Mouse (Mus musculus) testis, postnatal 14 days (tissue): ENCODE data around the gene Lrrc49.

Source experiments
- DNase-seq: peaks from one replicate; pipeline ENCODE4 v3.0.0; 2021; ENCODE audit warnings: low spot score

Gene Lrrc49

DNA sequence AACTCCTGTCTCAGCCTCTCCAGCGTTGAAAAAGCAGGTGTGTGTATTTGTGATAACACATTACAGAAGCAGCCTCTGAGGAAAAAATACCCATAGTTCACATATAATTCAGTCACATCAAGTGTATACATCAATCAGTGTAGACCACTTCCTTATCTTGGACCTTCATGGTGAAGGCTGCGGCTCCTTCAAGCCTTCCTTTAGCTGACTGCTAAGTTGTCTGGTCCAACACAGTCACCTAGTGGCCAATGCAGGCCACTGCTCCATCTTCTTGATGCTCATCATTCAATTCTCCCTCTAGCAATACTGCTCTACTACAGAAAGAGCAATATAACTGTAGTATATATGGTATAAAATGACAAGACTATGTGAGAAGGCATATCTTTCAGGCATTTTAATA is 88.5 kb downstream of the Lrrc49 start:
- no peak for DNase-seq

- DNase-seq = no peak
Measured at GRCm38 (mm10) chr9:60595406-60595805, 92.6 kb downstream of the Lrrc49 start.

DNA sequence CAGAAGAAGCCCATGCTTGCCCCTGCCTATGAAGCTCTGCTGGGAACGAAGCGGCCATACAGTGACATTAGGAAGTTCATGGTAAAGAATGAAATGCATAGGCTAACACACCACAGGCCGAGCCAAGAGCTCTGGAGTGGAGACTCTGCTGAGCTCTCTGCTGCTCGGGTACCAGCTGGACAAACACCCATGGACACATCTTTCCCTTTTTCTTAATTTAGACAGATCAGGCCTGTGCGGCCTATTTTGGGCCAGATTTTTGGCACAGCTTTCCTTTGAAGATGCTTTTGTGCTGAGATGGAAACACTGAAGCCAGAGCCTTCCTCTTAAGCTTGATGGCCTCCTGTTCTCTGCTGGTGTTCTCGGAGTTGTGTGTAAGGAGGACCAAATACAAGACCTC is 95.0 kb downstream of the Lrrc49 start:
- DNase-seq = no peak

DNA sequence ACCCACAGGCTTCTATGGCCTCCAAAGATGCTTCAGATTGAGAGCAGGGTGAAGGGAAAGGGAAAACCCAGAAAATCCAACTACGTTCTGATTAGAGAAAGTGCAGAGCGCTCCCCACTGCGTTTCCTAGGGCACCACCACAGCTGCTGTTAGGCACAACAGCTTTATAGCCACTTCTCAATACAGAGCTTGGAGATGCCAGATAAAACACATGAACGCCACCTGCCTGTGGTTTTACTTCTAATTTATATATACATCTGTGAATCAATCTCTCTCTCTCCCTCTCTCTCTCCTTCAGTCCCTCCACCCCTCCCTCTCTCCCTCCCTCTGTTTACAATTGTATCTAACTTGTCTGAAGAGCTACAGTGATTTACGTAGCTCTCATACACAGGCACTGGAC is 95.6 kb downstream of the Lrrc49 start:
- no peak for DNase-seq

DNA sequence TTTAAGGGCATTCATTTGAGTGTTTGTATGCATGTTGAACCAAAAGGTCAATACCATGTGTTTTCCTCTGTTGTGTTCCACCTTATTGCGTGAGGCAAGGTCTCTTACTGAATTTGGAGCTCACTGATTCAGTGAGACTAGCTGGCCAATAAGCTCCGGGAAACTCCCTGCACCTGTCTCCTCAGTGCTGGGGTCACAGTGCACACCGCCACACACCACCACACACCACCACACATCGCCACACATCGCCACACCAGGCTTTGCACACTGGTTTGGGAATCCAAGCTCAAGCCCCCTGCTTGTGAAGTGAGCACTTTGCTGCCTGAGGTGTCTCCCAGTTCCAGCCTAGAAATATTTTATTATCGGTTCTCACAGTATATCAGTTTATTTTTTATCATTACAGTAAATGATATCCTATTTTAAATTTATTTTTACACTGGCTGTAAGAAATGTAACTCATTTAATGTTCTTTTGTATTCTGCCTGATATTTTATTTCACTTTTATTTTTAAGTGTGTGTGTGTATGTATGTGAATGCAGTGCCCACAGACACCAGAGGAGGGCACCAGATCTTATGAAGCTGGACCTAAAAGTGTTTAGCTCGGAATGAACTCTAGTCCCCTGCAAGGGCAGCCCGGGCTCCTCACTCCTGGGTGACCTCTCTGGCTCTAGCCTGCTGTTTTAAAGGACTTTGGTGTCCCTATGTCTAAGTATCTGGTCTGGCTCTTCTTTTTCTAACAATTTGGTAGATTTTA is 96.9 kb downstream of the Lrrc49 start:
- no peak for DNase-seq

- no peak for DNase-seq
Measured at GRCm38 (mm10) chr9:60588914-60589313, 99.0 kb downstream of the Lrrc49 start.

DNA sequence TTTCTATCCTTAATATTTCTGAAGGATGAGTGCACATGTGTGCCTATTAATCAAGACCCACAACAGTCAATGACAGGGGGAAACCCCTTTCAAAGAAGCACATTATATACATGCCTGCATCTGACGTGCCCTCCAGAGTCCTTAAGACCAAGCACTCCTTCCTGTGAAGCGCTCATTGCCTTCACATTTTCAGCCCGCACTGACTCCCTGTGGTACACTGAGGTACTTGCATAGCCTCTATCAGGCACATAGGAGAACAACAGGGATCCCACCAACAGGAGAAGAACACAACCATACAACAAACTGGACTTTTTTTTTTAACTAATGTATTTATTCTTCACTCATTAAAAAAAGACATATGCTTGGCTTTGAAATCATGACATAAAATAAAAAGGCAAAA is 101.0 kb downstream of the Lrrc49 start:
- no peak for DNase-seq

- DNase-seq = no peak
Measured at GRCm38 (mm10) chr9:60585206-60585605, 102.8 kb downstream of the Lrrc49 start.

- DNase-seq = no peak
Measured at GRCm38 (mm10) chr9:60582553-60582952, 105.4 kb downstream of the Lrrc49 start.

- no peak for DNase-seq
Measured at GRCm38 (mm10) chr9:60573011-60573410, 114.9 kb downstream of the Lrrc49 start.

GRCm38 (mm10) chr9:60571725-60572124 is 116.2 kb downstream of the Lrrc49 start:
- no peak for DNase-seq

DNA sequence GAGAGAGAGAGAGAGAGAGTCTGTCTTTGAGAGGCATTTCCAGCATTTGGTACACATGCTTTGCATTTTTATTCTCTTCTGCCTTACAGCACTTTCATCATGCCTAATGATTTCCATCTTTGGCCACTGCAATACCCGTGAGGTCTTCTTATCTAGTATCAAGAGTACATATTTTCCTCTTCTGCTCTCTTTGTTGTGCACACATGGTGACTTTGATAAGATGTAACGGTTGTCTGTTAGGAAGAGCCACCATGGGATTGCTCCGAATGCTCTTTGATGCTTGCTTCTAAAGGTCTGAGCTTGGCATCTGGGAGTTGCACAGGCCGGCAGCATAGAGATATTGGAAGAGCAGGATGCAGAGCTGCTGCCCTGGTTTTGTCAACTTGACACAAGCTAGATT is 116.9 kb downstream of the Lrrc49 start:
- no peak for DNase-seq

- no peak for DNase-seq
Measured at GRCm38 (mm10) chr9:60569366-60569765, 118.6 kb downstream of the Lrrc49 start.

DNA sequence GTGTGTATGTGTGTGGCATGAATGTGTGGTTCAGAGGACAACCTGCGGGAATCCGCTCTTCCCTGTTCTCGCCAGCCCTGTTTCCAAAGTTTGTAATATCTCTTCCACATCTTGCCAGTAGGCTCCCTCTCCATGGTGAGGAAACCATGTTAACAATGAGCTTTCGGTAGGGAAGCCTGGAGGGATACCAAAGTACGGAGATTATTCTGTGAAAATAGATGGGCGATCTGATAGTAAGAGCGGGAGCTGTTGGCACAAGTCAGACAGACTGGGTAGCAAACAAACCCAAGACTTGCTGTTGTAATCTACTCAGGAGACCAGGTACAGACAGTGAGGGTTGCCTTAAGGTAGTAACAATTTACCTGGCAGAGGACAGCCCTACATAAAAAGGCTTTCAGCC is 124.1 kb downstream of the Lrrc49 start:
- DNase-seq = no peak

- DNase-seq = peak; percentile 12
Measured at GRCm38 (mm10) chr9:60562443-60563371, 125.3 kb downstream of the Lrrc49 start.

DNA sequence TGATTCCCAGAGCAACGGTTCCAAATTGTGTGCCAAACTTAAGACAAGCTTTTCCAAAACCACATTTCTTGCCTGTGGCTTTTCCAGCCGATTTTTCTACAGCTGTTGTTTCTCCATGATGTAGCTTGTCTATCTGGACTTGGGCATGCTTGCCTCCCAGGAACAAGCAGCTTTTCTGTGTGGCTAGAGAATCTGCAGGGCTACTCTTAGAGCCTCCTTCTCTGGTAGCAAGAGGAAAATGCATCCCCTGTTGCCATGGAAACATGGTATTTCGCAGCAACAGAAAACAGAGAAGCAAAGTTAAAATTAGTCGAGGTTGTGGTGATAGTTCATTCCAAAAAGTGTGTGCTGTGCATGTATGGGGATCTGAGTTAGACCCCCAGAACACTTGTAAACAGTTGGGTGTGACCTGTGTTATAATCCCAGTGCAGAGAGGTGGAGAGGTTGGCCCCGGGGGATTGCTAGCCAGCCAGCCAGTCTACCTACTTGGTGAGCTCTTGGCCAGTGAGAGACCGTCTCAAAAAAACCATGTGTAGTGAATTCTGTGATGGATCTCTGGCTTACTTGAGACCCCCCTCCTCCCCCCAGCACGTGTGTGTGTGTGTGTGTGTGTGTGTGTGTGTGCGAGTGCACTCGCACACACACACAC is 126.2 kb downstream of the Lrrc49 start:
- DNase-seq = no peak

- DNase-seq = no peak
Measured at GRCm38 (mm10) chr9:60558507-60558906, 129.5 kb downstream of the Lrrc49 start.

- DNase-seq = no peak
Measured at GRCm38 (mm10) chr9:60551238-60551637, 136.7 kb downstream of the Lrrc49 start.

DNA sequence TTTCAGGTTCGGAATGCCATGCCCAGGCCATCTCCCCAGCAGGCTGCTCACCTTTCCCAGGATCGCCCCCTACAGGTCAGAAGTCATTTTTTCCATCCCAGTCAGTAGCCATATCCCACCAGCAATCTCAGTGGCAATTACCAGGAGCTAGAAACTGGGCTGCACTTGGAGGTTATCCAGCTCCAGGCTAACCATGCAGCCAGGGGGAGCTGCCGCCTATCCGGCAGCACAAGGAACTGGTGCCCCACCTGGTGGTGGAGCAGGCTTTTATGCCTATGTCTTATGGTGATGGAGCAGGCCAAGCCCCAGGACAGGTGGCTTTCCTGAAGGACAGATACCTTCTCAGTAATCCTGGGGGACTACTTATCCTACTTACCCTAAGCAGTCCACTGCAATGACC is 139.8 kb downstream of the Lrrc49 start:
- peak; percentile 15 for DNase-seq

GRCm38 (mm10) chr9:60546169-60546568 is 141.8 kb downstream of the Lrrc49 start:
- DNase-seq = no peak

- no peak for DNase-seq
Measured at GRCm38 (mm10) chr9:60545361-60546096, 142.4 kb downstream of the Lrrc49 start.

GRCm38 (mm10) chr9:60543422-60544015 is 144.4 kb downstream of the Lrrc49 start:
- DNase-seq = no peak
